Mouse (Mus musculus) layer of hippocampus, adult 2 months (tissue): ENCODE data around the gene Opn1sw. TPM values are rescaled to one million over a fixed set of nuclear protein-coding genes. Genes with fewer than 3 reads are reported as not detected.
"Not testable (repeated sequence)": the region's sequence is repeated elsewhere in the genome, so short reads cannot be mapped to it uniquely, and the experiment has no call there.

Experiments used
- DNase-seq, 2 experiments: peaks; one replicate each; pipeline ENCODE4 v3.0.0; 2022; ENCODE audit warnings: low spot score in 2 of 2
- H3K27ac ChIP-seq: fragments of 200-600 bp; 2 replicates; pipeline ENCODE4 v1.8.1; 2022
- H3K4me3 ChIP-seq: fragments of 200-600 bp; 2 replicates; pipeline ENCODE4 v1.8.1; 2022; ENCODE audit warnings: mild to moderate bottlenecking
- CTCF ChIP-seq: fragments of 200-600 bp; conservative IDR thresholded peaks from 2 replicates; pipeline ENCODE4 v1.8.1; 2022; ENCODE audit warnings: antibody characterized with exemption, mild to moderate bottlenecking, moderate library complexity
- microRNA-seq, 2 experiments: library from miRNA; unstranded; fragments of <30 nt; microRNA quantifications; one replicate each; pipeline ENCODE4 v1.2.0; 2021
- total RNA-seq, 2 experiments: library from RNA; stranded (reverse); gene quantifications; 2 replicates each; pipeline ENCODE4 v1.2.3; 2021

The Opn1sw gene
- total RNA-seq, 2 experiments from 2014 or later: not detected

DNA sequence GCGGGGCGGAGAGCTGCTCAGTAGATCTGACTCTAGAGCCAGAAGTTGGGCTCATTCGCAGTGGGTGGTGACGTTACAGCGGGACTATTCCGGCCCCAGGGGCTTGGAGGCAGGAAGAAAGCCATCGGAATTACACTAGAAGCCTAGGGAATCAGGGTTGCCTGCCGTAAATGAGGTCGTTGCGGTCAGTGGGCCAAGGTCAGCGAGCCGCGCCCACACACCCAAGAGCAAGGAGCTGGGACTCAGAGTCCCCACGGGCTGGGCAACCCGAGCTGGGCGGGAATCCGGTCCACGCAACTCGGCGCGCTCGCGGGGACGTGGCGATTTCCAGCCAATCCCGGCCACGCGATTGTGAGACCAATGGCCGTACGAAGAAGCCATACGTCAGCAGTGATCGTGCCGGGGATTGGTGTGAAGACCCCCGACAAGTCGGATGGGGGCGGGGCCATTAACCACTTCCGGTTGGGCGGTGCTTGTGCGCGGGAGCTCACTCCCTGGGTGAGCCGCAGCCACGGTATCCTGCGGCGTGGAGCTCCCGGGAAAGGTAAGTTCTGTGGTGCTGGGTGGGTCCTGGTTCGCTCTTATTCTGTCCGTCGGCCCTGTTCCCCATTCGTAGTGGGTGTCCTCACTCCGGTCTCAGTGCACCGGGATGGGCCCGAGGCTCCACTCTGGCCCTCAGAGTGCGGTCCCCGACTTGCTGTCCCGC, 40.5 kb downstream of the Opn1sw start, which contains the start of gene Calu:
TSS of gene Calu (plus strand) at position 405 of the 706 bp plus-strand sequence.
- H3K27ac ChIP-seq: peak within 1 kb of the TSS; percentile 93
- peak within 1 kb of the TSS; percentile 91 for H3K4me3 ChIP-seq
- TF ChIP-seq CTCF: no peak
- DNase-seq: peak; percentile 99 to 100

DNA sequence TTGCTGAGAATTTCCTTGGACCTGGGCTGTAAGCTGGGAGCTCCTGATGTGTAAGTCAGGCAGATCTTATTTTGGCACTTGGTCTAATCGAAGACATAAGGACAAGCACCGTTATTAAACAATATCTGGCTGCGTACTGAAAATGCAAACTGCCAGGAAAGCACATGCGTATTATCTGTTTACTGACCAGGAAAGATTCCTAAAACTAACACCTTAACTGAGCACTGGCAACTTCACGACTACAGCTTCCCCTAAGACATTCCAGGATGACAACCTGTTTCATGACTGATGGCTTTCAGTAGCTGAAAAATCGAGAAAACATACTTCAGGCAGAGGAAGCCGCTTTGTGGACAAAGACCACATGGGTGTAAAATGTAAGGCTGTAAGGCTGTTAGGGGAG, 41.1 kb downstream of the Opn1sw start:
- Histone ChIP-seq H3K27ac (peak overlapping the region; percentile 93), H3K4me3 (peak overlapping the region; percentile 91)
- DNase-seq: no peak
- TF ChIP-seq CTCF: no peak

DNA sequence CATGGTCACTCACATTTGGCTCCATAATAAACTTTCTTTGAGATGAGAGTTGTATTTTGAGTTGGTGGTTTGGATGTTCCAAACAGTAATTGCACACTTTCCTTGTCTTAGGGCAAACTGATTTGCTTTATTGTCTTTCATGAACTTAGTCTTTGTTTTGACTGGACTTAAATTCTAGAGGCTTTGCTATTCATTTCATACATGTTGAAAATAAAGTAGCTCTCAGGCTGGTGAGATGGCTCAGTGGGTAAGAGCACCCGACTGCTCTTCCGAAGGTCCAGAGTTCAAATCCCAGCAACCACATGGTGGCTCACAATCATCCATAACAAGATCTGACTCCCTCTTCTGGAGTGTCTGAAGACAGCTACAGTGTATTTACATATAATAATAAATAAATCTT, 41.8 kb downstream of the Opn1sw start:
- H3K4me3 ChIP-seq, DNase-seq, H3K27ac ChIP-seq: not testable (repeated sequence)

DNA sequence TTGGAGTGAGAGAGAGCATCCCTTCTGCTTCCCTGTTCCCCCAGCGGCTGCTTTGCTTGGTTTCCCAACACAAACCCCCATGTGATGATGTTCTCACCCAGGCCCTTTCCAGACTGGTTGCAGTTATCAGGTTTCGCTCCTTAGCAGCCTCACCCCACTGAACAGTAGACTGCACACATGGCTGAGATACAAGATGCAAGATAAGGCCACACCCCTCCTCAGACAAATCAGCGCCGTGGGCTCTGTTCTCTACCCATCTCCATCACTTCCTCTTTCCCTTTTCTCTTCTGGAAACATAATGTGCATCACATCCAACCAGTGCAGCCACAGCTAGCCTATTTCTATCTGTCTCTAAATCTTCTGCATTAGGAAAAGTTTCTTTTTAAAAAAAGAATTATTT, 58.8 kb downstream of the Opn1sw start:
- no peak for TF ChIP-seq CTCF
- no peak overlapping the region for H3K4me3 ChIP-seq
- DNase-seq: no peak
- no peak overlapping the region for H3K27ac ChIP-seq

DNA sequence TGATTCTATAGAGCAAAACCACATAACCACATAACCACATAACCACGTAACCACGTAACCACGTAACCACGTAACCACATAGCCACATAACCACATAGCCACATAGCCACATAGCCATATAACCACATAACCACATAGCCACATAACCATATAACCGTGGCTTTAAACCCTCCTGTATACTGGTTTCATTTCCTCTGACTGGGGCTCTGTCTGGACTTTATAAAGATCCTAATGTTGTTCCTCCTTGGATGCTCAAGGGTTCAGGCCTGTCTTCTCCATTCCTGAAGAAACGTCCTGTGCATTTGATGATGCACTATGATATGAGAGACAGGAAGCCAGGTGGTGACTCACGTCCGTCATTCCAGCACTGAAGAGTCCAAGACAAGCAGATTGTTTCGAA, 61.3 kb downstream of the Opn1sw start:
- Histone ChIP-seq H3K27ac (no peak overlapping the region), H3K4me3 (no peak overlapping the region)
- no peak for TF ChIP-seq CTCF
- no peak for DNase-seq

Small RNAs within 50 kb of the gene (microRNA-seq; reads per million reads assigned to microRNA genes)
- gene Gm26220 (0.55 to 0.64 reads per million in 2 experiments), gene Gm44354 (0 reads per million in 2 experiments)

Other genes starting within 250 kb of the Opn1sw start
- gene Rbm28, start 223.5 kb downstream of the Opn1sw start, total RNA-seq: 10 to 100 TPM; 43.6 to 51.0 TPM
- 1 to 10 TPM; 2.6 to 2.7 TPM for gene Prrt4, start 208.9 kb downstream of the Opn1sw start, total RNA-seq
- gene Impdh1, start 172.1 kb downstream of the Opn1sw start, total RNA-seq: 10 to 100 TPM; 40.7 to 47.5 TPM
- gene Hilpda, start 116.0 kb downstream of the Opn1sw start, total RNA-seq: 1 to 10 TPM; 6.4 to 6.6 TPM
- gene Fam71f2, start 108.9 kb downstream of the Opn1sw start, total RNA-seq: under 1 TPM; 0.51 to 0.56 TPM
- gene Fam71f1, start 69.3 kb downstream of the Opn1sw start, total RNA-seq: not detected
- 10 to 100 TPM; 65.3 to 67.6 TPM for gene Calu, start 40.4 kb downstream of the Opn1sw start, total RNA-seq
- 10 to 100 TPM; 66.9 to 74.2 TPM for gene Ccdc136, start 7.8 kb upstream of the Opn1sw start, total RNA-seq
- 1 to 10 TPM; 1.2 to 1.4 TPM for gene Flnc, start 44.8 kb upstream of the Opn1sw start, total RNA-seq
- gene Atp6v1f, start 79.2 kb upstream of the Opn1sw start, total RNA-seq: 100 to 1,000 TPM; 245 to 247 TPM
- gene Atp6v1fnb, start 83.0 kb upstream of the Opn1sw start, total RNA-seq: under 1 TPM in 1 of 2 experiments, not detected in 1; 0.59 TPM
- 1 to 10 TPM; 1.1 to 2.0 TPM for gene Kcp, start 119.5 kb upstream of the Opn1sw start, total RNA-seq
- 1 to 10 TPM; 3.8 to 5.1 TPM for gene Irf5, start 138.2 kb upstream of the Opn1sw start, total RNA-seq
- gene Tnpo3, start 221.4 kb upstream of the Opn1sw start, total RNA-seq: 10 to 100 TPM; 65.7 to 72.7 TPM